Mouse (Mus musculus) E14TG2a.4 (cell line): ENCODE data around the gene Rnf166.

Source experiments
- CTCF ChIP-seq: conservative IDR thresholded peaks from 2 replicates; pipeline ENCODE4 v1.5.1; 2014; ENCODE audit warnings: low read length
- NANOG ChIP-seq: IDR thresholded peaks from 2 replicates; pipeline ENCODE4 v1.6.1; 2014; ENCODE audit warnings: borderline replicate concordance, low read length, mixed read lengths
- POU5F1 ChIP-seq: IDR thresholded peaks from 2 replicates; pipeline ENCODE4 v1.6.1; 2014; ENCODE audit warnings: low read length, borderline replicate concordance

- no peak for TF ChIP-seq CTCF
- TF ChIP-seq POU5F1 = no peak
- no peak for TF ChIP-seq NANOG
These were observed at the start of gene Rnf166, which contains the start of gene Ctu2 for GRCm38 (mm10) chr8:122475580-122476320.
